Mouse (Mus musculus): ENCODE results near the gene Dab2ip. TPM values are rescaled to one million over a fixed set of nuclear protein-coding genes. Genes with fewer than 3 reads are reported as not detected.

Gene Dab2ip
- total and polyA plus RNA-seq, 3 experiments = 4.9 to 15.6 (median 7.8) TPM

GRCm38 (mm10) chr2:35565051-35565836 lies 7.2 kb downstream of the Dab2ip start:
- DNase-seq (ENCODE audit: extremely low read depth) = no peak
- TF ChIP-seq TBP (conservative IDR thresholded peaks at IDR 0.05; ENCODE audit: low read depth, low read length) = no peak
- TF ChIP-seq NRF1 (IDR thresholded peaks at IDR 0.05; ENCODE audit: low read depth, low read length) = no peak
- Histone ChIP-seq H3K36me3 (replicated peaks in 1 of 2; ENCODE audit: control insufficient read depth in 1 of 2, insufficient read depth in 1 of 2, low read length in 1 of 2) (no peaks in the 10 kb centered on the region), H3K9me3 (replicated peaks; ENCODE audit: low read length) (peaks cover 2% of the 10 kb centered on the region), H3K4me2 (ENCODE audit: insufficient read depth, low read depth, poor library complexity, severe bottlenecking) (no peak overlapping the region), H3K27me3 (replicated peaks) (peaks cover 14% of the 10 kb centered on the region), H3K9ac (ENCODE audit: insufficient read depth, low read depth) (no peak overlapping the region), H3K4me3 (replicated peaks in 1 of 3; ENCODE audit: low read depth in 2 of 3, low read length in 2 of 3, poor library complexity in 1 of 3) (no peak overlapping the region), H3K27ac (ENCODE audit: insufficient read depth, low read depth) (no peak overlapping the region), H3K79me2 (replicated peaks; ENCODE audit: control insufficient read depth, extremely low read depth, insufficient read depth, poor library complexity, severe bottlenecking) (no peaks in the 10 kb centered on the region), H3K4me1 (ENCODE audit: control insufficient read depth in 1 of 2, insufficient read depth in 2 of 2) (peaks cover 0 to 5% of the 10 kb centered on the region in 2 experiments; a peak in 2 of 4 replicates)
- dilution Hi-C loops (cut with MboI; ENCODE audit: extremely low pct_ligation_motif_present, extremely low pct_unique_long_range_greater_than_20kb, low sequenced_read_pairs) (no loop called here), in situ Hi-C loops (cut with MboI; ENCODE audit: low pct_ligation_motif_present, low pct_unique_long_range_greater_than_20kb, low sequenced_read_pairs) (loop anchor here (25.0 kb wide), 1 partner anchor 647 kb away; no protein-coding TSS in a partner anchor)

GRCm38 (mm10) chr2:35566957-35567693 lies 9.1 kb downstream of the Dab2ip start:
- H3K4me1 ChIP-seq (ENCODE audit: control insufficient read depth in 1 of 2, insufficient read depth in 2 of 2) = peaks cover 0 to 5% of the 10 kb centered on the region in 2 experiments; a peak in 2 of 4 replicates
- H3K4me2 ChIP-seq (ENCODE audit: insufficient read depth, low read depth, poor library complexity, severe bottlenecking) = no peak overlapping the region
- no peaks in the 10 kb centered on the region for H3K79me2 ChIP-seq (replicated peaks; ENCODE audit: control insufficient read depth, extremely low read depth, insufficient read depth, poor library complexity, severe bottlenecking)
- dilution Hi-C loops (cut with MboI; ENCODE audit: extremely low pct_ligation_motif_present, extremely low pct_unique_long_range_greater_than_20kb, low sequenced_read_pairs) (no loop called here), in situ Hi-C loops (cut with MboI; ENCODE audit: low pct_ligation_motif_present, low pct_unique_long_range_greater_than_20kb, low sequenced_read_pairs) (loop anchor here (25.0 kb wide), 1 partner anchor 645 kb away; no protein-coding TSS in a partner anchor)
- no peak overlapping the region for H3K27ac ChIP-seq (ENCODE audit: insufficient read depth, low read depth)
- DNase-seq (ENCODE audit: extremely low read depth) = no peak
- H3K9me3 ChIP-seq (replicated peaks; ENCODE audit: low read length) = peaks cover 2% of the 10 kb centered on the region
- H3K27me3 ChIP-seq (replicated peaks) = peaks cover 6% of the 10 kb centered on the region
- TF ChIP-seq IRF4 (IDR thresholded peaks at IDR 0.05; ENCODE audit: low read depth, low read length) = no peak
- TF ChIP-seq ZKSCAN1 (IDR thresholded peaks at IDR 0.05; ENCODE audit: borderline replicate concordance, low read depth, low read length) = peak; percentile 38; the same call in 1 of the 2 replicates
- H3K9ac ChIP-seq (ENCODE audit: insufficient read depth, low read depth) = no peak overlapping the region
- no peaks in the 10 kb centered on the region for H3K36me3 ChIP-seq (replicated peaks in 1 of 2; ENCODE audit: control insufficient read depth in 1 of 2, insufficient read depth in 1 of 2, low read length in 1 of 2)
- no peak overlapping the region for H3K4me3 ChIP-seq (replicated peaks in 1 of 3; ENCODE audit: low read depth in 2 of 3, low read length in 2 of 3, poor library complexity in 1 of 3)

- Histone ChIP-seq H3K4me2 (ENCODE audit: insufficient read depth, low read depth, poor library complexity, severe bottlenecking) (no peak overlapping the region), H3K4me1 (ENCODE audit: control insufficient read depth in 1 of 2, insufficient read depth in 2 of 2) (peaks cover 0 to 5% of the 10 kb centered on the region in 2 experiments; a peak in 2 of 4 replicates), H3K27ac (ENCODE audit: insufficient read depth, low read depth) (no peak overlapping the region), H3K9ac (ENCODE audit: insufficient read depth, low read depth) (no peak overlapping the region), H3K9me3 (replicated peaks; ENCODE audit: low read length) (peaks cover 2% of the 10 kb centered on the region), H3K79me2 (replicated peaks; ENCODE audit: control insufficient read depth, extremely low read depth, insufficient read depth, poor library complexity, severe bottlenecking) (no peaks in the 10 kb centered on the region), H3K4me3 (replicated peaks in 1 of 3; ENCODE audit: low read depth in 2 of 3, low read length in 2 of 3, poor library complexity in 1 of 3) (no peak overlapping the region), H3K36me3 (replicated peaks in 1 of 2; ENCODE audit: control insufficient read depth in 1 of 2, insufficient read depth in 1 of 2, low read length in 1 of 2) (no peaks in the 10 kb centered on the region), H3K27me3 (replicated peaks) (peaks cover under 1% of the 10 kb centered on the region)
- in situ Hi-C loops (cut with MboI; ENCODE audit: low pct_ligation_motif_present, low pct_unique_long_range_greater_than_20kb, low sequenced_read_pairs) = loop anchor here (25.0 kb wide), 1 partner anchor 645 kb away; no protein-coding TSS in a partner anchor
- TF ChIP-seq ZNF384 (IDR thresholded peaks at IDR 0.05; ENCODE audit: low read depth, low read length) = no peak
- TF ChIP-seq SMC3 (IDR thresholded peaks at IDR 0.05; ENCODE audit: low read depth, low read length) = no peak
- TF ChIP-seq NRF1 (IDR thresholded peaks at IDR 0.05; ENCODE audit: low read depth, low read length) = no peak
- no peak for TF ChIP-seq ZC3H11A (IDR thresholded peaks at IDR 0.05; ENCODE audit: low read depth, low read length)
- no peak for TF ChIP-seq USF2 (conservative IDR thresholded peaks at IDR 0.05; ENCODE audit: low read depth, low read length)
- TF ChIP-seq ZMIZ1 (IDR thresholded peaks at IDR 0.05; ENCODE audit: low read depth, low read length) = no peak
- no peak for TF ChIP-seq MEF2A (IDR thresholded peaks at IDR 0.05; ENCODE audit: borderline replicate concordance, low read depth, low read length)
- TF ChIP-seq TBP (conservative IDR thresholded peaks at IDR 0.05; ENCODE audit: low read depth, low read length) = no peak
- TF ChIP-seq POLR2AphosphoS2 (IDR thresholded peaks at IDR 0.05; ENCODE audit: low read depth, low read length) = no peak
- TF ChIP-seq IRF4 (IDR thresholded peaks at IDR 0.05; ENCODE audit: low read depth, low read length) = no peak
- no peak for TF ChIP-seq CTCF (conservative IDR thresholded peaks at IDR 0.05 in 1 of 2, IDR thresholded peaks at IDR 0.05 in 1 of 2; ENCODE audit: low read depth in 2 of 2, low read length in 2 of 2)
- no peak for TF ChIP-seq NELFE (IDR thresholded peaks at IDR 0.05; ENCODE audit: low read depth, low read length)
- no peak for TF ChIP-seq ETS1 (conservative IDR thresholded peaks at IDR 0.05; ENCODE audit: low read depth, low read length)
- no peak for TF ChIP-seq PAX5 (IDR thresholded peaks at IDR 0.05; ENCODE audit: low read length)
- no peak for TF ChIP-seq MXI1 (IDR thresholded peaks at IDR 0.05; ENCODE audit: low read depth, low read length)
- TF ChIP-seq MAZ (IDR thresholded peaks at IDR 0.05; ENCODE audit: low read depth, low read length) = no peak
- TF ChIP-seq GABPA (IDR thresholded peaks at IDR 0.05; ENCODE audit: insufficient replicate concordance, low read depth, low read length) = no peak
- TF ChIP-seq JUND (conservative IDR thresholded peaks at IDR 0.05; ENCODE audit: low read depth, low read length) = no peak
- no peak for DNase-seq (ENCODE audit: extremely low read depth)
- dilution Hi-C loops (cut with MboI; ENCODE audit: extremely low pct_ligation_motif_present, extremely low pct_unique_long_range_greater_than_20kb, low sequenced_read_pairs) = no loop called here
These were observed 9.7 kb downstream of the Dab2ip start for GRCm38 (mm10) chr2:35567694-35568149.
